Mouse (Mus musculus) layer of hippocampus, adult 9-11 months (tissue): ENCODE data around the gene Slc27a3.

Experiments
- DNase-seq: peaks from one replicate; pipeline ENCODE4 v3.0.0; 2022

The Slc27a3 gene

DNA sequence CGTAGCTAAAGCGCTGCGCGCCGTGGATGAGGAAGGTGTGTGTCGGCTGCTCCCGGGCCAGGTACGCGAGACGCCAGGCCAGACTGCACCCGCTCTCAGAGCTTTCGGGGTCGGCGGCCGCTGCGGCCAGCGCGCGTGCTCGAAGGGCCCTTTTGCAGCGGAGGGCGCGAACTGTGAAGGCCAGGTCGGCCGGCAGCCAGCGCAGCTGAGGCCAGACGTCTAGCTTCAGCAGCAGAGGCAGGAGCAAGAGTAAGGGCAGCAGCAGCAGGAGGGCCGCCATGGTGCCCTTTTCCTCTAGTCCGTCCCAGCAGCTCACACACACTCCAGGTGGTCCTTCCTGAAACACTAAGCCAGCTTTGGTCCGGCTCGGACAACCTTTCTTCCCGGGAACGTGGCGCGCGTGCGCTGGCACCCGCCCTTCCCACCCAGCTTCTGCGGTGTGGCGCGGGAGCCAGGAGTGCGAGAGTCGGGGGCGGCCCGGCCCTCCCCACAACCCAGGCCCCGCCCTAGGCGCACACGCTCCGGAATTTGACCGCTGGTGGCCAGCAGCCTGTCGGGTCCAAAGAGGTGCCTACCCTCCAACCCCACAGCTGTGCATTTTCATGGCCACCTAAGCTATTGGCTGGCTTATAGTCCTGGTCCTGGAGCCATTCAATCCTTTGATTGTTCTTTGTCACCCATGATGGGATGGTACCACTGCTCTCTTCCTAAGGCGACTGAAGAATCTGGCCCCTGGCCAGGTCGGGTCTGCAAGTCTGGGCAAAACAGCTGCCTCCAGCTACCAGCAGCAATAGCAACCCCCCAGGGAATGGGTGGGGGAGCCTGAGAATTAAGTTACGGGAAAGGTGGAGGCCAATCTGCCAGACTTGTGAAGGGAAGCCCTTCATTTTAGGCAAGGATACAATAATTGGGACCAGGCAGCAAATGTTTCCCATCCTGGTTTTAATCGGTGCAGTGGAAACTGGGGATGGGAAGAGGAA, at the start of gene Slc27a3:
TSS of gene Slc27a3 (minus strand) at position 428 of the 980 bp plus-strand sequence.
- no peak for DNase-seq

DNA sequence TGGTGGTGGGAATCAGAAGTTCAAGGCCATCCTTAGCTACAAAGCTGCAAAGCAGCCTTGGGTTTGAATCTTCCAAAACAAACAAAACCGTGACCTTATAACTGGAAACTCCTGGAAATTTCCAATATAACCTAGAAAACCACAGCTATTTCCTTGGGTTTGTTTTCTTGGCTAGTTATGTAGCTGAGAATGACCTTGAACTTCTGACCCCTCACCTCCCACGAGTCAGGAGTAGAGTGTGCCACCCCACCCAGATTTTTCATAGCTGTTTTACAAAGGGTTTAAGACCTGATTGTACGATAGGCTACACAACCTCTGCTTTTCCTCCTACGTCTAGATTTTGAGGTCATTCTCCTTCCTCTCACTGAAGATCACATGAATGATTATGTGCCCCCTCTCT, 47.4 kb upstream of the Slc27a3 start:
- no peak for DNase-seq

- no peak for DNase-seq
Observed at GRCm38 (mm10) chr3:90434073-90434730, 44.5 kb upstream of the Slc27a3 start.

DNA sequence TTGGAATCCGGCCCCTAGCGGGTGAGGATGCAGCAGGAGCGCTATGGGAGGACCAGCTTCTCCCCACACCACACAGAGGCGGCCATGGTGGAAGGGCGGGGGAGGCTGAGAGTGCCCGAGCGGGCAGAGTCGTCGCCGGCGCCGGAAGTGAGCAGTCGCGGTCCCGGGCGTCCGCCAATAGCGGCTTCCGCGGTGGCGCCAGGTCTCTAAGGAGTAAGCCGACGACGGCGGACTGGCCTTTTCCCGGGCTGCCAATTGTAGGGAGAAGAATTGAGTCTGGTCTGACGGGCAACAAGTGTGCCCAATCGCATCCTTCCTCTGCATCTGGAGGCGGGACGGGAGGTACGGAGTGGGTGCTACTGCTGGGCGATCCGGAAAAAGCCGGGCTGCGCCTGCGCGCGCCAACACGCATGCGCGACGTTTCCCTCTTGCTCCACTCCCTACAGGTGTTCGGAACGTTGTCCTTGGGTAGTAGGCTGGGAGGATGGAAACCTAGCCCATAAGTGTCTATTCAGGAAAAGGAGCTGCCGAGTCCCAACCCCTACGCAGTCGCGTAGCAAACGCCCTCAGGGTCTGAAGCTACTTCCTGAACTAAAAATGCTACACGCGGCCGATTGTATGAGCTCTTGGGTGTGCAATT, 43.8 kb upstream of the Slc27a3 start, which contains the start of gene Ints3:
TSS of gene Ints3 (minus strand) at position 242 of the 640 bp plus-strand sequence.
- peak; percentile 100 for DNase-seq

GRCm38 (mm10) chr3:90432811-90433219, 43.1 kb upstream of the Slc27a3 start:
- peak; percentile 48 for DNase-seq

GRCm38 (mm10) chr3:90432348-90432747, 42.6 kb upstream of the Slc27a3 start:
- DNase-seq, result no peak

GRCm38 (mm10) chr3:90429576-90429975, 39.8 kb upstream of the Slc27a3 start:
- no peak for DNase-seq

- no peak for DNase-seq
Observed at GRCm38 (mm10) chr3:90428186-90428585, 38.4 kb upstream of the Slc27a3 start.

DNA sequence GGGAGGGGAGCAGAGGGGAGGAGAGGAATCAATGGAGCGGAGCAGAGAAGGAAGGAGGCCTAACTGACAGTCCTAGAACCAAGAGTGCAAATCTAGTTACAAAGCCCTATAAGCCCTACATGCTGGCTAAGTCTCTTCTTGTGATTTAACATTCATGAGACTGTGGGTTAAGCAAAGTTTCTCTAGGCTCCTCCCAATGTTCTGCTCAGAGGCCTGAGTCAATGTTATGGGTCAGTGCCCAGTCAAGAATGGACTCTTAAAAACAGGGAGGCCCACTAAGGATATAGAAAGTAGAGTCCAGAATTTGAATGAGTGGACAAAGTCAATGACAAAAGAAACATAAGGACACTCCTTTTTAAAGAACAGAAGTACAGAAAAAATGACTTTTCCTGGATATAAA, 37.8 kb upstream of the Slc27a3 start:
- no peak for DNase-seq

DNA sequence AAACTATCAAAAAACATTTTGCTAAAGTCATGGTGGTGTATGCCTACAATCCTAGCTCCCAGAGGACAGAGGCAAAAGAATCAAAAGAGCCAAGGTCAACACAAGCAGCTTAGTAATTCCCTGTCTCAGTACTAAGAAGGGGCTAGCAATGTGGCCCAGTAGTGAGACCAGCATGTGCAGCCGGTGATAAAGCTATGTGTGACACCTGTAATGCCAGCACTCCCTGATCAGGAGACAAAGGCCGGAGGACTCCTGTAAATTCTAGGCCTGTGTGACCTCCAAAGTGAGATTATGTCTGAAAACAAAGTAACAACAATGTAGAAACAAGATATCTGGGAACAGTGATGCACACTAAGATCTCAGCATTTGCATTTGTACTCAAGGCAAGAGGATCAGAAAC, 35.8 kb upstream of the Slc27a3 start:
- no peak for DNase-seq

- no peak for DNase-seq
Observed at GRCm38 (mm10) chr3:90423549-90423948, 33.8 kb upstream of the Slc27a3 start.

DNA sequence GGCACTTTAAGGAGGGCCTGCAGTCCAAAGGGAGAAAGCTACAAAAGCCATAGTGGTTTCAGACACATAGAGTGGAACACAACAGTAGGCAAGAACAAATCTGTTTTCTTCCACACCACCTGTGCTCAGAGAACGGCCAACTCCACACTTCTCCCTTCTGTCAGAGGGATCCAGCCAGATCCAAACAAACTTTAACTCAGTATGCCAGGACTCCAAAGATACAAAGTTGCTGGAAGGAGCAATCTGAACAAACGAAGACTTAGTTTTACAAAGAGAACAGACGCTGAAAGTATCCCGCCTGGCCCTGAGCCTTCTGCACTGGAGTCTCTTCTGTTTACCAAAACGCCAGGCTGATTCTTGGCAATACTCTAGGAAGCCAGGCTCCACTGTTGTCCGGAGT, 31.0 kb upstream of the Slc27a3 start:
- peak; percentile 34 for DNase-seq

- no peak for DNase-seq
Observed at GRCm38 (mm10) chr3:90413011-90413396, 23.3 kb upstream of the Slc27a3 start.

- DNase-seq, result no peak
Observed at GRCm38 (mm10) chr3:90412312-90413010, 22.7 kb upstream of the Slc27a3 start.

DNA sequence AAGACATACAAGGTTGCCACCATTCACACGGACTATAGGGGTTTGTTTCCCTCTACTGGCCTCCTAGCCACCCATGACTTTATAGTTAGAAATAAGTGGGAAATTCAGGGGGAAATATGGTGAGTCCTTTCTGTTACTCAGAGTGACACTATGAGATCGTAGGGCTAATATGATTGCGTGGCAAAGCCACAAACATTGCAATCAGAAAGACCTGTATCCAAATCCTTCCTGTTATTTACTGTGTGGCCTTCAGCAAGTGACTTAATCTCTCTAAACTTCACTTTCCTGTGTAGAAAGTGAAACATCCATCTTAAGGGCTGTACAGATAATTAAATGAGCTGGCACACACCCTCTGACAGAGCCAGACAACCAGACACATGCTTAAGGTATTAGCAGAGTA, 19.0 kb upstream of the Slc27a3 start:
- no peak for DNase-seq

GRCm38 (mm10) chr3:90406414-90406813, 16.7 kb upstream of the Slc27a3 start:
- DNase-seq, result no peak

DNA sequence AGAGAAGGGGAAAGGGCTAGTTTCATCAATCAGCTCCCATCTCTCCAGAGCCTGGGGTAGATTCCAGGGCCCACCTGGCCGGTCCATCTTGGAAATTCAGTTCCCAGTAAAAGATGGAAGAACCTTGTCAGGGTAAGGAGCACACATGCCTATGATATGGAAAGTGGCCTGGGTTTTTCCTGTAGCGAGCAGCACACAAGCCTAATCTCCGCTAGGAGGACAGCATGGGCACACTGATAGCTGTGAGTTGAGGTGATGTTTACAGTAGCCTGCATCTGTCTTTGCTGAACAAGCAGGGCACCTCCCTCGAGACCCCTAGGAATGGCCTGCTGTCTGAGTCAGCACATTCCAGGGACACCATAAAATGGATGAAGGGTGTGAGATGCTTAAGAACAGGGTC, 14.9 kb upstream of the Slc27a3 start:
- DNase-seq, result no peak

- no peak for DNase-seq
Observed at GRCm38 (mm10) chr3:90404121-90404520, 14.4 kb upstream of the Slc27a3 start.

DNA sequence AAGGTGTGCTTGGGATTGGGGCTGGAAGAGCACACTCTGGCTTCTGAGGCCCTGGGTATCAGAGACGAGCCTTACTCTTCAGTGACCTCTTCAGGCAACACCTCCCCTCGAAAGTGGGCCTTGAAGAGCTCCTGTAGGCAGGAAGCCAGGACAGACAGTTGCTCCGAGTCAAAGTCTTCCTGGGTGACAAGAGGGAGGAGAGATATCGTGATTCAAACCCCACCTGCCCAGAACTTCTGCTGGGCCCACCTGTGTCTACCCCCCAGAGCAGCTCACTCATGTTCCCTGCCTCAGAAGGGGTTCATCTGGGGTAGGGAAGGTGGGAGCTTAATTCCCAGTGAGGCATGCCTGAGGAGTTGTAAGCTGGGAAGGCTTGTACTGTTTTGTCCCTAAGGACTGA, 11.3 kb upstream of the Slc27a3 start:
- DNase-seq, result no peak

DNA sequence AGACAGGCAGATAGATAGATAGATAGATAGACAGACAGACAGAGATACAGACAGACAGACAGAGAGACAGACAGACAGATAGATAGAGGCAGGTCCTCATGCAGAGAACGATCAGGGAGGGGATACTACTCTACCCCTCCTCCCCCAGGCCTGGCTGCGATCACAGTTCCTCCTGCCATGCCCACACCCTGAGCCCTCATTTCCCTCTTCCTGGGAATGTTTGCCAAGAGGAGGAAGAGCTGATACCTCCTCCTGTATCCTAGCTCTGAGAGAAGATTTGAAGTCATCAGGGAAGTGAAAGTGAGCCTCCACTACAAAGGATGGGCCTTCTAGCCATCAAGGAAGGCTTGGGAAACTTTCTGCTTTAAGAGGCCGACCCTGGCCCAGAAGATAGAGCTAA, 5.9 kb upstream of the Slc27a3 start:
- DNase-seq, result no peak

DNA sequence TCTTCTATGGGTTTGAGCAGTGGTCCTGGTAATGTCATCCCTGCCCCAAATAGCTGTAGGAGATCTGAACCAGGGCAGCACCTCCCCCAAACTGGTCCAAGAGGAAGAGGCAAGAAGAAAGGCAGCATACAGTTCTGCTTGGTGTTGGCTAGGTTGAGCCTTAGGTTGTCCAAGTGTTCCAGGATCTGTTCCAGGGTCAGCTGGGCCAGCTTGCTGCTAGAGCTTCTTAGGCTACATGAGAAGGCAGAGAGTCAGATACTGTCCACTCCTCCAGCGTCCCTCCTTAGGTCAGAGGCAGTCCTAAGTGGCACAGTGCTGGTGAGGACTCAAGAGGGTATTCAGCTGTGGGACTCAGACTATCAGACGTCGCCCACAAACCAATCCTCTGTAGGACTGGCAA, 2.9 kb upstream of the Slc27a3 start:
- DNase-seq, result no peak

DNA sequence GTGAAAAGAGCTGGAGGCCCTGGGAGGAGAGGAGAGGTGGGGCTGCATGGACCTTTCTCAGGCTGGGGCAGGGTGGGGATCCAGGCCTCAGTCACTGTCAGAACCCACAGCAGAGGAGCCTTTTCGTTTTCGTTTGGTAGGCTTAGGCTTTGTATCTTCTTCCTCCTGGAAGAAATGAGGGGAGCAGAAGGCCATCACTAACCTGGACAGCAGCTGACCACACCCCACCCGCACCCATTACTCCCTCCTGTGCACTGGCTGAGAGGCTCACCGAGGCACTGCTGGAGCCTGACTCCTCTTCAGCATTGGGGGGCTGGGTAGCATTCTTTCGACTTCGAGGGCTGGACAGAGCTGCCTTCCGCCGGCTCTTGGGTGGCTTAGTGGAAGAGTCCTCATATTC, 2.2 kb upstream of the Slc27a3 start:
- DNase-seq, result no peak

- DNase-seq, result no peak
Observed at GRCm38 (mm10) chr3:90391004-90391403, 1.3 kb upstream of the Slc27a3 start.
